Mouse (Mus musculus) hindbrain, embryonic 15.5 days (tissue): ENCODE measurements around the gene Nf2. TPM values are rescaled to one million over a fixed set of nuclear protein-coding genes. Genes with fewer than 3 reads are reported as not detected.

Experiments
- ATAC-seq: fragments of 200-750 bp; cut with Nextera tagmentation; 2 replicates; pipeline ENCODE4 v1.8.0; 2017; ENCODE audit warnings: low read depth, moderate number of reproducible peaks, moderate TSS enrichment; ENCODE audit not compliant: low FRiP score
- H3K27ac ChIP-seq: fragments of 300-500 bp; sonication (generic); replicated peaks from 2 replicates; pipeline ENCODE4 v1.5.1; 2015; ENCODE audit warnings: mild to moderate bottlenecking, inconsistent platforms
- H3K27me3 ChIP-seq: fragments of 300-500 bp; sonication (generic); 2 replicates; pipeline ENCODE4 v1.6.1; 2015; ENCODE audit warnings: control low read depth, inconsistent platforms
- H3K36me3 ChIP-seq: fragments of 300-500 bp; sonication (generic); 2 replicates; pipeline ENCODE4 v1.6.1; 2015; ENCODE audit warnings: control low read depth, inconsistent platforms
- H3K4me1 ChIP-seq: fragments of 300-500 bp; sonication (generic); replicated peaks from 2 replicates; pipeline ENCODE4 v1.6.1; 2015; ENCODE audit warnings: control low read depth, inconsistent platforms
- H3K4me2 ChIP-seq: fragments of 300-500 bp; sonication (generic); 2 replicates; pipeline ENCODE4 v1.6.1; 2015; ENCODE audit warnings: moderate library complexity, mild to moderate bottlenecking, inconsistent platforms
- H3K4me3 ChIP-seq: fragments of 300-500 bp; sonication (generic); 2 replicates; pipeline ENCODE4 v1.5.1; 2015; ENCODE audit warnings: mild to moderate bottlenecking, inconsistent platforms
- H3K9ac ChIP-seq: fragments of 300-500 bp; sonication (generic); 2 replicates; pipeline ENCODE4 v1.6.1; 2015; ENCODE audit warnings: inconsistent platforms
- H3K9me3 ChIP-seq: fragments of 300-500 bp; sonication (generic); 2 replicates; pipeline ENCODE4 v1.6.1; 2016; ENCODE audit warnings: control low read depth, inconsistent platforms
- WGBS: fragments of 180-500 bp; shearing (Covaris S2); methylation state at CpG from one replicate; pipeline ENCODE4 v1.1.7; 2015; 5-methylcytosine and 5-hydroxymethylcytosine counted together
- polyA plus RNA-seq: library from polyadenylated mRNA; unstranded; fragments of >200 nt; fragmentation: Nextera tagmentation; extraction: Ambion mirVana; gene quantifications from 2 replicates; pipeline ENCODE4 v1.2.1, GENCODE M21; 2015

Gene Nf2
- polyA plus RNA-seq, 1 experiment from 2014 or later, result 72.3 TPM

- no peaks in the 10 kb centered on the region for H3K36me3 ChIP-seq
- no peak overlapping the region for H3K4me3 ChIP-seq
- H3K27me3 ChIP-seq, result no peaks in the 10 kb centered on the region
- H3K4me1 ChIP-seq, result peaks cover 22% of the 10 kb centered on the region
- H3K4me2 ChIP-seq, result no peak overlapping the region
- no peaks in the 10 kb centered on the region for H3K9me3 ChIP-seq
- 0 out of 2 replicates have a peak overlapping the region, but pooled peaks have one; percentile 41 for H3K27ac ChIP-seq
- ATAC-seq, result no peak
- WGBS, result 27% methylated on average over 3 of the region's 3 CpGs
- no peak overlapping the region for H3K9ac ChIP-seq
Observed at GRCm38 (mm10) chr11:4772925-4773324, 76.4 kb downstream of the Nf2 start.

- H3K4me2 ChIP-seq, result no peak overlapping the region
Observed at GRCm38 (mm10) chr11:4771756-4772155, 77.6 kb downstream of the Nf2 start.

GRCm38 (mm10) chr11:4769881-4770280, 79.5 kb downstream of the Nf2 start:
- peaks cover 22% of the 10 kb centered on the region for H3K4me1 ChIP-seq
- no peak overlapping the region for H3K27ac ChIP-seq
- H3K4me2 ChIP-seq, result no peak overlapping the region
- no peak overlapping the region for H3K4me3 ChIP-seq
- H3K9me3 ChIP-seq, result no peaks in the 10 kb centered on the region
- no peaks in the 10 kb centered on the region for H3K27me3 ChIP-seq
- H3K9ac ChIP-seq, result no peak overlapping the region
- 94% methylated on average over 6 of the region's 6 CpGs for WGBS
- H3K36me3 ChIP-seq, result no peaks in the 10 kb centered on the region
- no peak for ATAC-seq

More at GRCm38 (mm10) chr11:4771756-4772155, 77.6 kb downstream of the Nf2 start:
- ATAC-seq, result no peak
- no peak overlapping the region for H3K9ac ChIP-seq
- H3K36me3 ChIP-seq, result no peaks in the 10 kb centered on the region
- no peak overlapping the region for H3K27ac ChIP-seq
- H3K27me3 ChIP-seq, result no peaks in the 10 kb centered on the region
- WGBS, result 67% methylated on average over 7 of the region's 7 CpGs
- no peak overlapping the region for H3K4me3 ChIP-seq
- no peaks in the 10 kb centered on the region for H3K9me3 ChIP-seq
- H3K4me1 ChIP-seq, result peaks cover 22% of the 10 kb centered on the region

GRCm38 (mm10) chr11:4769293-4769692, 80.0 kb downstream of the Nf2 start:
- Histone ChIP-seq H3K4me2 (no peak overlapping the region), H3K27me3 (no peaks in the 10 kb centered on the region), H3K4me1 (peaks cover 18% of the 10 kb centered on the region), H3K36me3 (no peaks in the 10 kb centered on the region), H3K4me3 (no peak overlapping the region), H3K9me3 (no peaks in the 10 kb centered on the region), H3K27ac (no peak overlapping the region), H3K9ac (no peak overlapping the region)
- WGBS, result 74% methylated on average over 7 of the region's 7 CpGs
- no peak for ATAC-seq

GRCm38 (mm10) chr11:4768399-4768798, 80.9 kb downstream of the Nf2 start:
- no peak overlapping the region for H3K9ac ChIP-seq
- H3K9me3 ChIP-seq, result no peaks in the 10 kb centered on the region
- peaks cover 13% of the 10 kb centered on the region for H3K4me1 ChIP-seq
- no peak overlapping the region for H3K27ac ChIP-seq
- no peak for ATAC-seq
- no peaks in the 10 kb centered on the region for H3K27me3 ChIP-seq
- WGBS, result 88% methylated on average over 4 of the region's 4 CpGs
- H3K4me3 ChIP-seq, result no peak overlapping the region
- H3K4me2 ChIP-seq, result no peak overlapping the region
- H3K36me3 ChIP-seq, result no peaks in the 10 kb centered on the region

GRCm38 (mm10) chr11:4764476-4764875, 84.9 kb downstream of the Nf2 start:
- no peaks in the 10 kb centered on the region for H3K27me3 ChIP-seq
- no peak overlapping the region for H3K9ac ChIP-seq
- H3K4me1 ChIP-seq, result peaks cover 32% of the 10 kb centered on the region
- ATAC-seq, result no peak
- H3K36me3 ChIP-seq, result no peaks in the 10 kb centered on the region
- H3K27ac ChIP-seq, result no peak overlapping the region
- no peak overlapping the region for H3K4me3 ChIP-seq
- H3K4me2 ChIP-seq, result no peak overlapping the region
- WGBS, result 59% methylated on average over 5 of the region's 5 CpGs
- no peaks in the 10 kb centered on the region for H3K9me3 ChIP-seq

- 32% methylated on average over 5 of the region's 5 CpGs for WGBS
- H3K4me1 ChIP-seq, result peaks cover 32% of the 10 kb centered on the region
- no peaks in the 10 kb centered on the region for H3K36me3 ChIP-seq
- no peak overlapping the region for H3K27ac ChIP-seq
- no peak overlapping the region for H3K9ac ChIP-seq
- H3K9me3 ChIP-seq, result no peaks in the 10 kb centered on the region
- H3K4me3 ChIP-seq, result no peak overlapping the region
- no peak overlapping the region for H3K4me2 ChIP-seq
- ATAC-seq, result no peak
- no peaks in the 10 kb centered on the region for H3K27me3 ChIP-seq
Observed at GRCm38 (mm10) chr11:4763631-4764030, 85.7 kb downstream of the Nf2 start.

GRCm38 (mm10) chr11:4762511-4762910, 86.8 kb downstream of the Nf2 start:
- H3K4me1 ChIP-seq, result peaks cover 32% of the 10 kb centered on the region
- no peaks in the 10 kb centered on the region for H3K9me3 ChIP-seq
- WGBS, result 25% methylated on average over 2 of the region's 2 CpGs
- 0 out of 2 replicates have a peak overlapping the region, but pooled peaks have one; percentile 39 for H3K27ac ChIP-seq
- no peak overlapping the region for H3K9ac ChIP-seq
- no peak overlapping the region for H3K4me3 ChIP-seq
- no peaks in the 10 kb centered on the region for H3K36me3 ChIP-seq
- no peaks in the 10 kb centered on the region for H3K27me3 ChIP-seq
- no peak overlapping the region for H3K4me2 ChIP-seq
- ATAC-seq, result no peak

- WGBS, result 8% methylated on average over 6 of the region's 6 CpGs
- Histone ChIP-seq H3K27me3 (no peaks in the 10 kb centered on the region), H3K9ac (no peak overlapping the region), H3K4me1 (peaks cover 32% of the 10 kb centered on the region), H3K36me3 (no peaks in the 10 kb centered on the region), H3K4me2 (no peak overlapping the region), H3K9me3 (no peaks in the 10 kb centered on the region), H3K27ac (peak overlapping the region; percentile 53), H3K4me3 (no peak overlapping the region)
- peak; percentile 28; the same call in 1 of the 2 replicates for ATAC-seq
Observed at GRCm38 (mm10) chr11:4761991-4762390, 87.3 kb downstream of the Nf2 start.

- Histone ChIP-seq H3K9ac (no peak overlapping the region), H3K27me3 (no peaks in the 10 kb centered on the region), H3K27ac (no peak overlapping the region), H3K9me3 (no peaks in the 10 kb centered on the region), H3K4me3 (no peak overlapping the region), H3K4me2 (no peak overlapping the region), H3K4me1 (peaks cover 36% of the 10 kb centered on the region), H3K36me3 (no peaks in the 10 kb centered on the region)
- ATAC-seq, result peak; percentile 16; the same call in 1 of the 2 replicates
- WGBS, result 13% methylated on average over 4 of the region's 4 CpGs
Observed at GRCm38 (mm10) chr11:4760438-4760837, 88.9 kb downstream of the Nf2 start.

- Histone ChIP-seq H3K4me3 (no peak overlapping the region), H3K27me3 (no peaks in the 10 kb centered on the region), H3K4me2 (no peak overlapping the region), H3K27ac (no peak overlapping the region), H3K9ac (no peak overlapping the region), H3K9me3 (no peaks in the 10 kb centered on the region), H3K4me1 (peaks cover 38% of the 10 kb centered on the region), H3K36me3 (no peaks in the 10 kb centered on the region)
- no peak for ATAC-seq
- 19% methylated on average over 4 of the region's 4 CpGs for WGBS
Observed at GRCm38 (mm10) chr11:4757789-4758158, 91.6 kb downstream of the Nf2 start.

- ATAC-seq, result no peak
- WGBS, result 36% methylated on average over 11 of the region's 11 CpGs
- H3K36me3 ChIP-seq, result no peaks in the 10 kb centered on the region
- H3K4me2 ChIP-seq, result no peak overlapping the region
- no peak overlapping the region for H3K4me3 ChIP-seq
- no peak overlapping the region for H3K27ac ChIP-seq
- H3K4me1 ChIP-seq, result peaks cover 34% of the 10 kb centered on the region
- no peak overlapping the region for H3K9ac ChIP-seq
- H3K27me3 ChIP-seq, result no peaks in the 10 kb centered on the region
- no peaks in the 10 kb centered on the region for H3K9me3 ChIP-seq
Observed at GRCm38 (mm10) chr11:4756984-4757788, 92.2 kb downstream of the Nf2 start.
